Mouse (Mus musculus): ENCODE results near the gene Nek2. TPM values are rescaled to one million over a fixed set of nuclear protein-coding genes. Genes with fewer than 3 reads are reported as not detected.

The Nek2 gene
- polyA plus RNA-seq, 1 experiment from 2014 or later, result 31.7 TPM

DNA sequence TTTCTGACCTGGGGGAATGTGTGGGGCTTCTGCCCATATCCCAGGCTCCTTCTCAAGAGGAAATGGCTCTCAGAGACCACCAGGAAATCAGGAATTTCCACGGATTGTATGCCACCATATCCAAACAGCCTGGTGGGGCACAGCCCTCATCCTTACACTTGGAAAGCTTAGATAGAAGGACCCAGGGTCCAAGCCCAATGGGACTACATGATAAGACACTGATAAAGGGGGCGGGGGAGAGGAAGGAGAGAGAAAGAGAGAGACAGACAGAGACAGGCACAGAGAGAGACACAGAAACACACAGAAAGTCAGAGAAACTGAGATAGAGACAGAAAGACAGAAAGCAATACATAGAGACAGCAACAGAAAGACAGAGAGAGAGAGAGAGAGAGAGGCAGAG is 60.4 kb downstream of the Nek2 start:
- Histone ChIP-seq H3K9ac (0 out of 2 replicates have a peak overlapping the region, but pooled peaks have one; percentile 19), H3K4me1 (peaks cover 65% of the 10 kb centered on the region), H3K27ac (replicated peaks) (peak overlapping the region; percentile 21; the same call in 1 of the 2 replicates), H3K27me3 (replicated peaks) (0 out of 2 replicates have a peak, but pooled peaks cover 7% of the 10 kb centered on the region), H3K4me3 (no peak overlapping the region), H3K4me2 (peak overlapping the region; percentile 20; the same call in 1 of the 2 replicates), H3K36me3 (no peaks in the 10 kb centered on the region), H3K9me3 (no peaks in the 10 kb centered on the region)
- no peak for ATAC-seq (ENCODE audit: extremely low read depth, insufficient number of reproducible peaks, low FRiP score, low TSS enrichment)
- 27% methylated on average over 2 of the region's 2 CpGs for WGBS

Other genes starting within 250 kb of the Nek2 start
- 29.3 and 31.2 TPM in 2 replicates for gene Dtl, start 245.9 kb upstream of the Nek2 start, polyA plus RNA-seq (2015; fragmentation: Nextera tagmentation; extraction: Ambion mirVana)
- gene Ints7, start 245.8 kb upstream of the Nek2 start, polyA plus RNA-seq (2015; fragmentation: Nextera tagmentation; extraction: Ambion mirVana), result 34.1 and 37.2 TPM in 2 replicates
- gene Lpgat1, start 103.6 kb upstream of the Nek2 start, polyA plus RNA-seq (2015; fragmentation: Nextera tagmentation; extraction: Ambion mirVana), result 15.4 and 21.3 TPM in 2 replicates
- gene Slc30a1, start 85.3 kb downstream of the Nek2 start, polyA plus RNA-seq (2015; fragmentation: Nextera tagmentation; extraction: Ambion mirVana), result 1.2 and 1.8 TPM in 2 replicates
- gene Rd3, start 155.9 kb downstream of the Nek2 start, polyA plus RNA-seq (2015; fragmentation: Nextera tagmentation; extraction: Ambion mirVana), result 3.0 and 4.1 TPM in 2 replicates